Mouse (Mus musculus) spleen, adult 12 weeks (tissue): ENCODE measurements around the gene Rpl7l1.
"Not testable (repeated sequence)": the region's sequence is repeated elsewhere in the genome, so short reads cannot be mapped to it uniquely, and the experiment has no call there.

ENCODE experiments used
- DNase-seq: peaks from one replicate; pipeline ENCODE4 v3.0.0; 2022; ENCODE audit warnings: low spot score

The Rpl7l1 gene

GRCm38 (mm10) chr17:46775070-46775469, 7.4 kb downstream of the Rpl7l1 start:
- no peak for DNase-seq

- DNase-seq = no peak
Observed at GRCm38 (mm10) chr17:46774131-46774472, 8.4 kb downstream of the Rpl7l1 start.

DNA sequence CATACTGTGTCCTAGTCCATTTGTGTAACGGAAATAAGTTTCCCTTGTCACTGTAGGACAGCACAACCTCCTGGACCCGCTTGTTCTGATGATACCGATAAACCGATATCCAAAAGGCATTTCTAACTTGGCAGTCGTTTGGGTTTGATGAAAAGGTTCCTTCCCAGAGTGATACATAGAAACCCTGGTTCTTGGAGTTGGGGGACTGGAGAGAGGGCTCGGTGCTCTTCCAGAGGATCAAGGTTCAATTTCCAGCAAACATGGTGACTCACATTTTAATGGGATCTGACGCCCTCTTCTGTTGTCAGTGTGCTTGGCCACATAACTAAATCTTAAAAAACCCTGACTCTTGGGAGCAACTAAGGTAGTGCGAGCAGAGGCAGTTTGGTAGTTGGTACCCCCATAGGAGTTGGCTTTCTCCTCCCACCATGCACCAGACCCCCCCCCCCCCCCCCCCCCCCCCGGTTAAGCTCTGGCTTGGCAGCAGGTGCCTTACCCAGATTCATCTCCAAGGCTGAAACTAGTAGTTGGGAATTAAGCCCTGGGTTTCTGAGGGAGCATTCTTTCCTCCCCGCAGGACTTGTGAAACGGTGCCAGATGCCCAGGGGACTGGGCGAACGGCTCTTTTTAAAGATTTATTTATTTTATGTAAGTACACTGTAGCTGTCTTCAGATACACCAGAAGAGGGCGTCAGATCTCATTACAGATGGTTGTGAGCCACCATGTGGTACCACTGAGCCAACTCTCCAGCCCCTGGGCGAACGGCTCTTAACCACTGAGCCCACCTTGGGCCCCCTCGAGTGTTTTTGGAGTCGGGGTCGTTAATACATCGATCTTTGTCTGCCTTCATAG, 9.0 kb downstream of the Rpl7l1 start:
- no peak for DNase-seq

- DNase-seq = peak; percentile 68
Observed at GRCm38 (mm10) chr17:46772404-46773277, 9.8 kb downstream of the Rpl7l1 start, which contains the start of gene 2310039H08Rik. Gene 2310039H08Rik, plus strand, starts transcription at chr17:46772635.

GRCm38 (mm10) chr17:46772038-46772403, 10.5 kb downstream of the Rpl7l1 start:
- DNase-seq = no peak

DNA sequence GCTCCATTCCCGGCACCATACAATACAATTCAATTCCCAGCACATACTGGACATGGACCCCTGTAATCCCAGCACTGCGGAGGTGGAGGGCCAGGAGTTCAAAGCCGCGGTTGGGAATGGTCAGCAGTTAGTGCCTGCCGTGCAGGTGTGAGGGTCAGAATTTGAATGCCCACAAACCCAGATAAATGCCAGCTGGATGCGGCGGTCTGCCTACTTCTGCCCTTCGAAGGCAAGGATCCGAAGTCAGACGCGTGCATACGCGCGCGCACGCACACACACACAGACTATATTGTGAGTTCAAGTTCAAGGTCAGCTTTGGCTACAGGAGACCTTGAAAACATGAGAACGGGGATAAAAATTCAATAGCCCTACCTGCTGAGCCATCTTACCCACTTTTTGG, 10.9 kb downstream of the Rpl7l1 start:
- DNase-seq = no peak

DNA sequence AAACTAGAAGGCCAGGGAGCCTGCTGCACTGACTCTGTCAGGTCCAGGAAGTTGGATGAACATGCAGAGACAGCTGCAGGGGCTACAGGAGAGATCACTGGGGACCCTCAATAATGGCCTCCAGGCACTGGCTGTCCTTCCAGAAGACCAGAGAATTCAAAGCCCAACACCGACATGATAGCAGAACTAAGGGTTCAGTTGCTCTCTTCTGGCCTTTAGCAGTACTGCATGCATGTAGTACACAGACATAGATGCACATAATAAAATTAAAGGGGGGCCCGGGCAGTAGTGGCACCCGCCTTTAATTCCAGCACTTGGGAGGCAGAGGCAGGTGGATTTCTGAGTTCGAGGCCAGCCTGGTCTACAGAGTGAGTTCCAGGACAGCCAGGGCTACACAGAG, 11.4 kb downstream of the Rpl7l1 start:
- DNase-seq = no peak

GRCm38 (mm10) chr17:46770546-46770945, 11.9 kb downstream of the Rpl7l1 start:
- no peak for DNase-seq

DNA sequence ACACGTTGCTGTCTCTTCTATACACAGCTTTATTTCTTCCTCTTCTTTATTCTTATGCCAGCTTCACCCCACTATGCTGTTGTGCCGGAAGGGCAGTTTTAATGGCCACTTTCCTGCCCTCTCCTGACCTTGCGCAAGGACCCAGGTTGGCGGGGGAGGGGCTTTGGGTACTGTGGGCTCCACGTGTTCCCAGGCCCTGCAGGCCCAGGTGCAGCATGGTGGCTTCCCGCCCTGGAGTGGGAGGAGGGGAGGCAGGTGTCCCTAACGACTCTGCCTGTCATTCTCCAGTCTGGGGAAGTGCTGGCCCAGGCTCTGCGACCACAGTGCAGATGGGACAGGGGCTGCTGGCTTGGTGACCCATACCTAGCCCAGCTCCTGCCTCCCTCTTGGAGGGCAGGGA, 14.6 kb downstream of the Rpl7l1 start:
- DNase-seq = no peak

GRCm38 (mm10) chr17:46764916-46765315, 17.6 kb downstream of the Rpl7l1 start:
- DNase-seq = not testable (repeated sequence)

DNA sequence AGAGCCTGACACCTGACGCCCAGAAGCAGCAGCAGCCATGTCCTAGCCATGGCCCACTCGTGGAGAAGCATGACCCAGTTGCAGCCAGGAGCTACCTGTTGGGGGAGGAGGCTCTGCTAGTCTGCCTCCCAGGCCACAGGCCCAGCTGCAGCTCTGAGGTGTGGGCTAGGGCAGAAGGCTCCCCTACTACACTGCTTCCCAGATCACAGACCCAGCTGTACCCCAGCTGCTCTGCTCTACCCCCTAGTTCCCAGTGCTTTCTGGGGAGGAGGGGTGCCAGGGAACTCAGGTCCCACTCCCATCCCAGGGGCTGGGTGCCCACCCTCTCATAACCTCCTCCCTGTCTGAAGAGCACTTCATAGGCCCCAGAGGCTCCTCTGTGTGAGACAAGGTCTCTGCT, 18.9 kb downstream of the Rpl7l1 start, which contains the start of gene Ptcra:
Gene Ptcra, minus strand, starts transcription at position 169 of the 400 bp plus-strand sequence.
- no peak for DNase-seq

DNA sequence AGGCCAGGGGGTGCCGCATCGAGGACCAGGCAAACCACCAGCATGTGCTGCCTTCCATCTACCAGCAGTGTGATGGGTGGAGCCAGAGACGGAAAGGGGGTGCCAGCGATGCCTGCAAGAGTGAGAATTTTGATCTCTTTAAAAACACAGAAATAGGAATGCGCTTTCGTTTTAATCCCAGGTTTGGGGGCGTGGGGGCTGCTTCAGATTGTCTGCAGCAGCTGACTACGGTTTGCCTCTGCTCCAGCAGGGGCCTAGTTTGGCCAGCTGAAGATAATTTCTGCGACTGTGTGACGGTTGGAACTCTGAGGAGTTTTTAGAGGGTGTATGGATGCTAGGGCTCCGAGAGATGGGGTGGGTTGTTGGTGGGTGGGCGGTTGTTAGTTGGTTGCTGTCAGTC, 23.7 kb downstream of the Rpl7l1 start:
- no peak for DNase-seq

DNA sequence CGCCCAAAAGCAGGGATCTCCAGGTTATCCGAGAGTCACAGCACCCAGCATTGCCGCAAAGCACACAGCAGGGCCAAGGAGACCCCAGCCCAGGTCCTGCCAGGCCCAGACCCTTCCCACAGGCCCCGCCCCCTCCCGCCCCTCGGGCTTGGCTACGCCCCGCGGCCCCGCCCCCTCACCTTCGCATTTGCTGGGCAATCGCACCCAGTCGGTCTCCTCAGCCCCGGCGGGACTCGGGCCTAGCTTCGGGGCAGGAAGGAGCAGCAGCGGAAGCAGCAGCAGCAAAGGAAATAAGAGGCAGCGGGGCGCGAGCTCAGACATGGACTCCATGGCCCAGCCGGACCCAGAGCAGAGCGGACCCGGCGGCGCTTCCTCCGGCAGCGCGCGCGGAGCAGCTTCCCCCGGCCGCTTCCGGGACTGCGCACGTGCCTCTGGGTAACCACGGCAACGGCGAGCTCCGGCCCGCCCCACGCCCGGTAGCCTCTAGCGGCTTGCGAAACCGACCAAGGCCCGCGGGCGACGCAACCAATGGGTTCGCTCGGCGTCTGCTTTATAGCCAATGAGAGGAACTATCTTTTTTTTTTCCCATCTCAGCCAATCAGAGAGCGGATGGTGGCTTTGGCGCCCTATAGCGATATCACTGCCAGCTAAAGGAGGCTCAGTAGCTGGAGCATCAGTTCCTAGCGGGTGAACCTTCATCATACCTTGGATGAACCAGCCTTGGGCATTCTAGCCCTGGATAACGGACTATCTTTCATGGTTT, 30.5 kb downstream of the Rpl7l1 start, which contains the start of gene Cnpy3:
Gene Cnpy3, minus strand, starts transcription at position 421 of the 763 bp plus-strand sequence.
- peak; percentile 94 for DNase-seq

DNA sequence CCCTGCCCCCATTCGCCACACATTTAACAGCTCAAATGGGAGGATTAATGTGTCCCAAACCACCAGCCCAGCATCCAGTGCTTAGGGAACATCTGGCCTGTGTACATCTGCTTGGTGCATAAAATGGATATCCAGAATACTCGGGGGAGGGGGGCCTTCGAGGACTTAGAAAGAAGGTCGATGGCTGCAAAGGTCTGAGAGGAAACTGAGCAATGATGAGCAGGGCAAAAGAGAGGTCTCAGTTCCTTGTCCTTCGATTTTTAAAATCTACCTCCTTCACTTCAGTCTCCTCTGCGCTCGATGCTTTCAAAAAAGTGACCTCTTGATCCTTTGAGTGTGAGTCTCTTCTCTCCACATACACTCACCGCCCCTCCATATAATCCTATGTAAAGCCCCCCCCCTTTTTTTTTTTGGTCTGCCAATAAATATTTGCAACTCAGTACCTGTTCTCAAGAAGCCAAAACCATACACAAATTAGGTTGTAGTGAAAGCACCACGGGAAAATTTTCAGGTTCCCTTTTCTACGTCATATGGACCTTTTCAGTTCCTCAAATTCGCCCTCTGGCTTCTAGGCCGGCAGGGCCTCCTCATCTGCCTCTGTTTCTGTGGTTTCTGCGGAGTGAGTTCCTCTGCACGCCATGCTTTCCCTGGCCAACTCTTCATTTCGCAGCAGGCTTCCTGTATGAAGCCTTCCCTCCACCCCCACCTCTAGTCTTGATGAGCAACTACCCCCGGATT, 31.2 kb downstream of the Rpl7l1 start:
- peak; percentile 65 for DNase-seq

DNA sequence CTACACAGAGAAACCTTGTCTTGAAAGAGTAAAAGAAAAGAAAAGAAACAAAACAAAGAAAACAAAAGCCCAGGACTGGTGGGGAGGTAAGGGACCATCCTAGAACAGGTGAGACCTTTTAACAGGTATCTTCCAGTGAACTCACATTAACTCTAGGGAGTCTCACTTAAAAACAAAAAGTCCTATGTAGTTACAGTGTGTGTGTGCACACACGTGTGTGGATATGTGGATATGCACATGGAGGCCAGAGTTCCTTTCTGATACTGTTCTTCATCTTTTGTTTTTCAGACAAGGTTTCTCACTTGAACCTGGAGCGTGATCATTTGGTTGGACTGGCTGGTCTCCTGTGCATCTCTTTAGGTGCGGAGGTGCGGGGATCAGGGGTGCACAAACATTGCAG, 31.9 kb downstream of the Rpl7l1 start:
- no peak for DNase-seq

- no peak for DNase-seq
Observed at GRCm38 (mm10) chr17:46749282-46749681, 33.2 kb downstream of the Rpl7l1 start.

DNA sequence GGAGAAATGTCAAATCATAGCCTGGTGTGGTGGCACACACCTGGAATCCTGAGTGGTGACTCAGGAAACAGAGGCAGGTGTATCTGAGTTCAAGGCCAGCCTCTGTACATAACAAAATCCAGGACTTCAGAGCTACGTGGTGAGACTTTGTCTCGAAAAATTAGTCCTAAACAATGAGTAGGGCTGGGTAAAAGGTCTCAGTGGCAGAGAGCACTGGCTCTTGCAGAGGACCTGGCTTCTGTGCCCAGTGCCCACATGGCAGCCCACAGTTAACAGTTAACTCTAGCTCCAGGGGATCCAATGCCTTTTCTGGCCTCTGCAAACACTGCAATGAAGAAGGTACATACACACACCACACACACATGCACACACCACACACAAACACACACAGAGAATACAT, 34.7 kb downstream of the Rpl7l1 start:
- no peak for DNase-seq

DNA sequence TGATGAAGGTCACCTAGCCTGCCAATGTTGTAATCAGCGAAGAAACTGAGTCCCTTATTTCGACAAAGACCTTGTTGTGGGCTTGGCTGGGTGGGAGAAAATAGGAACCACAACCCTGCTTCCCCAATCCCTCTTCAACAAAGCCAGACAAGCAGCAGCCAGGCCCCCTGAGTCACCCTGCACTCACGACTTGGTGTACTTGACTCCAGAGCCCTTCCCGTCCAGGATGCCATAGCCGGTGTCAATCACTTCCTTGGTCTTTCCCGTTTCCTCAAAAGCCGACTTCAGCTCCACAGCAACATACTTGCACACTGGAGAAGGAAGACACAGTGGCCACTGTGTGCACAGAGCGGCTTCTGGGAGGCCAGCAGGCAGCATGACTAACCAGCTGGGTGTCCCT, 35.2 kb downstream of the Rpl7l1 start:
- DNase-seq = no peak

DNA sequence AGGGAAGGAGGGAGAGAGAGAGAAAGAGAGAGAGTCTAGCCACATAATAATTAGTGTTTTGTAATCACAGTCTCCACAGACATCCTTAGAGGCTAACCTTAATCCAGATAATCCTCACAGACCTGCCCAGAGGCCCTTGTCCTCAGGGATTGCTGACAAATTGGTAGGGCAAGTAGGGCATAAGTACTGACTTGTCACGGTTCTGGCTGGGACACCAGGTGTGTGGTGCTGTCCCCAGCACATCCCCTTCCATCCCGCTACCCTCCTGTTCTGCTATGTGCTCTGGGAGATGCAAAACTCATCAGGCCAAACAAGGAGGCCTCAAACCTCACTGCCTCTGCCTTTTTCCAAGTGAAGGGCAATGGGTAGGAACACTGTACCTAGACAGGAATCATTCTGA, 37.0 kb downstream of the Rpl7l1 start:
- DNase-seq = no peak

DNA sequence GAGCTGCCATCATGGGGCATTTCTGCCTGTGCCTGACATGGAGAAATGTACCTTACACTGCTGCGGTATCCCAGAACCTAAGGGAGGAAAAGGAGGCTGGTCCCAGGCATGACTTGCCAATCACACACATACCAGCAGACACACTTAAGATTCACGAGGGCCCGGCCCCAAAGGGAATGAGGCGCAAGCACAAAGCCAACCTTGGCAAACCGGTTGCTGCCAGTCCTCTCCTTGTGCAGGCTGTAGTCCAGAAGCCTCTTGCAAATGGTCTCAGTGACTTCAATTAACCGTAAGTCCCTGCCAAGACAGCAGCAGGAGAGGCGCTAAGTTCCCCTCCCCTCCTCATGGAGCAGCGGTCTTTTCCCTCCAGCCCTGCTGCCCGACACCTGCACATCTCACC, 39.5 kb downstream of the Rpl7l1 start:
- no peak for DNase-seq

- DNase-seq = no peak
Observed at GRCm38 (mm10) chr17:46741305-46741704, 41.2 kb downstream of the Rpl7l1 start.

- DNase-seq = peak; percentile 15
Observed at GRCm38 (mm10) chr17:46736160-46736559, 46.3 kb downstream of the Rpl7l1 start.
